Mouse (Mus musculus): ENCODE measurements around the gene Spag4.

DNA sequence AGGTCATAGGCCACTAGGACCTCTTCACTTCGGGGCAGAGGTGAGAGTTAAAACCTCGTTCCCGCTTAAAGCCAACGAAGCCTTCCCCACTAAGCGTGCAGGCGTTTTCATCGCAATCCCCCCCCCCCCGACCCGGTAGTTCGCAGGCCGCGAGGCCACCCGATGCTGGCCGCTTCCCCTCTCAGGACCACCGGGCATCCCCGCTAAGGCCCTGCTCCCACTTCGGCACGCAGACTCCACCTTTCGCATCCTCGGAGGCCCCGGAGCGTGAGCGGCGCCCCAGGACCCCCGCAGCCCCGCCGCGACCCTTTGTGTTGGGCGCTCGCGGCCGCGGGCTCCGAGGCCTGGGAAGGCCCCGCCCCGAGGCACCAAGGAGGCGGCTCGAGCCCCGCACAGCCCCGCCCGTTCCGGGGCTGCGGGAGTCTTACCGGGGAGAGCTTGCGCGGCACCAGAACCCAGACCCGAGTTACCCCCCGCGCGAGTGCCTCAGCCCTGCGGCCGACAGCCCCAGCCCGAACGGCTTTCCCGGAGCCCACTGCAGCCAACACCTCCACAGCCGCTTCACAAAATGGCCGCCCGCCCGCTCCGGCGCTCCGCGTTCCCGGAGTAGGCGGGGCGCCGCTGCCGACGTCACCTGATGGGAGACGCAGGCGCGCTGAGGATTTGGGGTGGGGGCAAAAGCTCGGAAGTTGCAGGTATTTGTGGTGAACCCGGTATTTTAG is 46.5 kb downstream of the Spag4 start, which contains the start of the genes Cpne1 and Rbm12:
- TF ChIP-seq POLR2A (IDR thresholded peaks at IDR 0.05; ENCODE audit: insufficient read length, low read depth) (peak; percentile 88), MYOD1 (IDR thresholded peaks at IDR 0.05; ENCODE audit: control insufficient read depth in 1 of 3, insufficient read length in 2 of 3, low read depth in 2 of 3) (no peak), TCF3 (IDR thresholded peaks at IDR 0.05; ENCODE audit: insufficient read length, low read depth) (no peak), MAX (IDR thresholded peaks at IDR 0.05; ENCODE audit: low read depth) (no peak), MYOG (IDR thresholded peaks at IDR 0.05; ENCODE audit: control insufficient read depth in 1 of 3, insufficient read depth in 1 of 3, insufficient read length in 2 of 3, low read depth in 2 of 3) (no peak), TCF12 (IDR thresholded peaks at IDR 0.05; ENCODE audit: insufficient read depth, poor library complexity, severe bottlenecking) (no peak), USF1 (IDR thresholded peaks at IDR 0.05; ENCODE audit: low read depth) (no peak), CEBPB (IDR thresholded peaks at IDR 0.05; ENCODE audit: insufficient read depth, poor library complexity, severe bottlenecking) (no peak)
